Mouse (Mus musculus) retina, embryonic 14.5 days (tissue): ENCODE measurements at regions not wholly inside any gene's neighbourhood (a gene's known extent, or its start where the extent isn't known, plus 50 kb on each side); places are given as distances from the start of the nearest gene placed in this dataset.

ENCODE experiments used
- DNase-seq: peaks from one replicate; pipeline ENCODE4 v3.0.0-alpha.2; 2015; ENCODE audit warnings: low spot score

GRCm38 (mm10) chr13:103683169-103683568 is 91.2 kb downstream of the Srek1 start:
- no peak for DNase-seq

- no peak for DNase-seq
Measured at GRCm38 (mm10) chr13:103680740-103681139, 93.7 kb downstream of the Srek1 start.

GRCm38 (mm10) chr13:103680052-103680451 is 94.4 kb downstream of the Srek1 start:
- DNase-seq: no peak

DNA sequence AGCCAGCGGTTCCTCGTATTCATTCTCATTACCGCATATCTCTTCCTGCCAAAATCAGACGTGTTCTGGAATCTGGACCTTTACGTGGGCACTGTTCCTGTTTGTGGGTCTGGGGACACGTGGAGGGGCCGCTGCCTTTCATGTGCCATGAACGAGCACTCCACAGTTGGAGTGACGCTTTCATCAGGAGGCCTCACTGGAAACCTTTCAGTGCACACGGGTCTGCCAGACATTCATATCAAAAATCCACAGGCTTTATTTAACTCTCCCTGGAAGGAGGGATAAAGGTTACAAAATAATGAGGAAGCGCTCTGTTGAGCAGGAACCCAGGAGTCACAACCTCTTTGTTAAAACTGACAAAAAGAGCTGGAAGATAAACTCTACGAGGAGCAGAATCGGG is 97.6 kb downstream of the Srek1 start:
- DNase-seq: no peak

- DNase-seq: no peak
Measured at GRCm38 (mm10) chr13:103676221-103676620, 98.2 kb downstream of the Srek1 start.

- no peak for DNase-seq
Measured at GRCm38 (mm10) chr13:103670611-103671010, 103.8 kb downstream of the Srek1 start.

GRCm38 (mm10) chr13:103669856-103670255 is 104.6 kb downstream of the Srek1 start:
- DNase-seq: no peak

DNA sequence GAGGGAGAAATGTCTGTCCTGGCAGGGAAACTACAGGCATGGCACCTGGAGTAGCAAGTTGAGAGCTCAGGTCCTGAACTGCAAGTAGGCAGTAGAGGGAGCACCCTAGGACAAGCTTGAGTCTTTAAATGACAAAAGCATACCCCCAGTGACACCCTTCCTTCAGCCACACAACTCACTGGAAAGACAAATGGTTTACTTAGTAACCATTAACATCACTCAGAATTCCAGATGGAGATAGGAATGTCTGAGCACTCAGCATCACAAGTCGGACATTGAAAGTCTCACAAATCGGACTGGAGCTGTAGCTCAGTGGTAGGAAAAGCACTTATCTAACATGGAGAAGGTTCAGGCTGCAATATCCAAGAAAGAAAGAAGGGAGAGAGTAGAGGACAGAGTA is 106.7 kb downstream of the Srek1 start:
- DNase-seq: no peak

GRCm38 (mm10) chr13:103660248-103660996 is 114.0 kb downstream of the Srek1 start:
- no peak for DNase-seq

DNA sequence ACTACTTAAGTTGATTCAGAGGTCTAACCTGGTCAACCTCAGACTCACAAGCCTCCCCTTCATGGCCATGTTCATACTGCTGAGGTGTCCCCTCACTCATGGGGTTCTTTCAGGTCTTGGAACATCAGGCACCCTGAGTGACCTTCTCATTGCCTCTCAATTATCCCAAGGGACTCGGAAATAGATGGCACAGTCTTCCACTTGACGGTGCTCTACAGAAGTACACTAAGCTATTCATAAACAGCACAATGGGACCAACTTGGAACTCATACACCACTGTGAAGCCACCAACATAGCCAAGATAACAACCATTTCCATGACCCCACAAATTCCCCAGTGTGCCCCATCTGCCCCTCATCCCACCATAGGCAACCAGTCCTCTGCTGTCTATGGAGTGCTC is 118.4 kb downstream of the Srek1 start:
- DNase-seq: no peak

DNA sequence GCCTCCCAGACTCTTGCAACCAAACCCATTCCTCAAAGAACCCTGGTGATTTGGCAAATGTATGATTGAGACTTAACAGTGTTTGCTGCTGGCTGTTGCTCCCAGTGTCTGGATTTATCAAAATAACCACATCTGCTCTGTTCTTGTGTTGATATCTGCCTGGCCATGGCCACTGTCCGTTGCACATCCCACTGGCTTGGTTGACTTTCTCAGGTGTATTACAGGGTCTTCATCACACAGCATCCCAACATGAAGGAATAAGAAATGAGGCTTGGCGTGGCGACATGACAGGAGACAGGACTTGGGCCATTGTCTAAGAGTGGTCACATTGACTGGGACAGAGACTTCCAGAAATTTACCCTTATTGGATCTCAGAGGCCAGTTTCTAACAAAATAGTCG is 121.2 kb downstream of the Srek1 start:
- DNase-seq: no peak

DNA sequence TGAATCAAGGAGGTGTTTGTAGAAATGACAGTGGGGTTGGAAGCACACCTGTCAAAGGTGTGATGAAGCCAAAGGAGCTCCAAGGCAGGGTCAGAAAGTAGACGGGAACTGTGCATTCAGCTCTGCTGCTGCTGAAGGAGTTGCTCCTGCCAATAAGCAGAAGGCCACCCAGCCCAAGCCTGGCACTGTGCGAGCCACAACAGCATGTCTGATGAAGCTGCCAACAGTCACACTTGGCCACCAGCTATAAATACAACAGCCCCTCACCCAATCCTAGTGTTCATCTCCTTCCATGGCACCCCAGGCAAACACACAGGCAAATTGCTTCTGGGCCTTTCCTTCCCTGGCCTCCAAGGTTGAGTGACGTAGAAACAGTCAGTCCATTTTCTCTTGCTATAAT is 125.0 kb downstream of the Srek1 start:
- DNase-seq: no peak

- DNase-seq: no peak
Measured at GRCm38 (mm10) chr13:103648016-103648415, 126.4 kb downstream of the Srek1 start.

DNA sequence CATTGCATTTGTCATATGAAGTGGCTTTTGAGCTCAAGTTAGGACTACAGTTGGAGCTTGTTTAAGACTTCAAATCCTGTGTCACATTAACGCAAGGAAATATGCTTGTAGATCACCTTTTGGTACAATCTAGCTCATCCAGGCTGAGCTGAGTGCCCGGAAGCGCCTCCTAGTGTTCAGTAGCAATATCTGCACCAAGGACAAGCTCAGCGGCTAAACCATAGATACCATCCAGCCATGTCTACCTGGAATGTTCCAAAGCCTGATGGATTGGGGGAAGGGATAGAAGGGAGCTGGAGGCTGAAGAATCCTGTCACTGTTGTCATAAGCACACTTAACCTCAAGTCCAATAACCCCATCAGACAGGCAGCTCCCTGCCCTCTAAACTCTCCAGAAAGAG is 128.4 kb downstream of the Srek1 start:
- DNase-seq: peak; percentile 66

DNA sequence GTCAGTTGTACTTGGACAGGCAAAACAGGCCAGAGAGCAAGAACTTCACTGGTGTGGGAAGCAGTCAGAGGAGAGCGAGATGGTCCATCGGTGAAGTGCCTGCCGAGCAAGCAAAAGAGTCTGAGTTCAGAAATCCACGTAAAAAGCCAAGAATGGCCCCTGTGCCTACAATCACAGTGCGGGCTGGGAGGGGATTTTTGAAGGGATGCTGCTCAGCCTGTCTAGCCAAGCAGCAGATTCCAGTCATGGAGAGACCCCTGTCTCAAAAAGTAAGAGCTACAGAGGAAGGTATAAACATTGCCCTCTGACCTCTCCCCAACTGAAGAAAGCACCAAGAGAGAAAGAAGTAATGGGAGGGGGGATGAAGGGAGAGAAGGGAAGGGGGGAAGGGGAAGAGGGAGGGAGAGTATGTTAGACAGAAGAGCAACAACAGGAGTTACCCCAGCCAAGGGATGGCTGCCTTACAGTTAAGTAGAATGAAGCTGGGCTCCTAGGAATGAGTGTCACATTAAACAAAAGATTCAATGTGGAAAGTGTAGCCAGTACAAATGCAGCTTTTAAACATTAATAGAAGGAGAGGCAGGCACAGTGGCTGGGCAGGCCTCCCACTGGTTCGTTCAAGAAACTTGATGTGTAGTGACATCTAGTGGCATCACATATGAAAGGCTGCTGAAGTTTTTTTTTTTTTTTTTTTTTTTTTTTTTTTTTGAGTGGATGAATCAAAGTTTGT is 130.2 kb downstream of the Srek1 start:
- DNase-seq: peak; percentile 83

DNA sequence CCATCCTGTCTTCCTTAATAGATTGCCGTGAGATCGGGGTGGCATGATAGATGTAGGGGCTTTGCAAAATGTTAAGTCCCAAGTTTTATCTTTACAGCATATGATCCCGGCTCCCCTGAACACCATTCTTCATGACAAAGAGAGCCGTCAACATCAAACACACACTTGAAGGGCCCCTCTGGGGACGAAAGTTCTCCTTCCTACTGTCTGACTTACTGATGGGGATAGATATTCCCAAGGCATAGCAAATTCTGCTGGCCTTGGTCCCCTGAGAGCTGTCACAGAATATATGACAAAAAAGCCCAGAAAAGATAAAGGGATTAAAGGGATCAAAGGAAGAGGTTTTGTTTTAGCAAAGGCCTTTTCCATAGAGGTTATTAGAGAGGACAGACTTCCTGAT is 130.9 kb downstream of the Srek1 start:
- DNase-seq: no peak

DNA sequence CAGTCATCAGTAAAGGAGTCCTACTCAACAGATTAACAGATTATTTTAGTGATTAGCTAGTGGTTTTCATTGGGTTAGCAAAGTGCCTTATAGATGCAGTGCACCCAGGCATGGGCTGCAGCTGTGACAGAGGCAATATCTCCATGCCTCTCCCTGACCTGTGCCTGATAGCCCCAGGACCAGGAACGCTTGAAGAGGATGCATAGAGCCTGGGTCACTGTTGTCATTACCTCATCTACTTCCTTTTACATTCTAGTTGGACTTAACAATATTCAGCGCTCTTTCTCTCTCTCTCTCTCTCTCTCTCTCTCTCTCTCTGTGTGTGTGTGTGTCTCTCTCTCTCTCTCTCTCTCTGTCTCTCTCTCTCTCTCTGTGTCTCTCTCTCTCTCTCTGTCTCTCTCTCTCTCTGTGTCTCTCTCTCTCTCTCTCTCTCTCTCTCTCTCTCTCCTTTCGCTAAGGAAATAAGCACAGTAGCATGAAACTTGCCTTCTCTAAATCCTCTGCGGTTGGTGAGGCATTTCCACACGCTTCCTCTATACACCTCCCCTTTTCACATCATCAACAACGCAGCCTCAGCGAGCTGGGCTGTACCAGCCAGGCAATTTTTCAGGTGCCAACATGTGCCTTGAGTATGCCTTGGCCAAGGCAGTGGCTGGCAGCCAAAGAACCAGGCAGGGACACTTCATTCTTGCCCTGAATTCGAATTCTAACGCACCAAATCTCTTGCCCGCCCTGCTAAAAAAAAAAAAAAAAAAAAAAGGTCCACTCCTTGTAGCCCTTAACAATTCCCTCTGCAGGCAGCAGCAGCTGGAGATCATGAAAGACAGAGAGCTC is 131.6 kb downstream of the Srek1 start:
- no peak for DNase-seq

- no peak for DNase-seq
Measured at GRCm38 (mm10) chr13:103638038-103638437, 136.4 kb downstream of the Srek1 start.

DNA sequence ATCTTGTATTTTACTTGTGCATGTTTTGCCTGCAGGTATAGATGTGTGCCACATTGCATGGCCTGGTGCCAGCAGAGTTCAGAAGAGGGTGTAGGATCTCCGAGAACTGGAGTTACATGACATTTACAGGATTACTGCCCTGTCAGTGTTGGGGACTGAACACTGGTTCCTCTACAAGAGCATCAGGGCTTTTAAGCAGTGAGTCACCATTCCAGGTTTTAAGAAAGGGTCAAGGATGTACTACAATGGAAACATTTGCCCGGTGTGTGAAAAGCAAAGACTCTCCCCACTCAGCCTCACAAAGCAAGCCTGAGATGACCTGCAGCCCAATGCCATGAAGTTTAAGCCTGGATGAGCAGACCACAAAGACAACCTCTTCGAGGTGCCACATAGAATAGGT is 137.0 kb downstream of the Srek1 start:
- DNase-seq: no peak

GRCm38 (mm10) chr13:103636595-103636994 is 137.8 kb downstream of the Srek1 start:
- DNase-seq: no peak

GRCm38 (mm10) chr13:103623810-103624209 is 150.6 kb downstream of the Srek1 start:
- no peak for DNase-seq

DNA sequence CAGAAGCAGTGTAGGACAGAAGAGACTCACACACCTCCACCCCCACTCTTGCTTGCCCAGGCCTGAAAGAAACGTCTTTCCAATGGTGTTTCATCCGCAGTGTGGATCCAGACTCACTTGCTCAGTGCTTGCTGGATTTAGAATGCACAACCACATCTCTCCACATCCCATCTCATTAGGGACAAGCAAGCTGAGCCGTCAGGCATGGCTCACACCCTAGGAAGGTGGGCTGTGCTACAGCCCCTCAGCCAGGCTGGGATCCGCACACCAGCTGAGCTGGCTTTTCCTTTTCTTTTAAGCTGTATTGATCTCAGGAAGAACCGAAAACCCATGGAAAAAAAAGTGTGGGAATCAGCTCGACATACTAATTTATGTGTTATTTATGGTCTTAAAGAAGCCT is 151.1 kb downstream of the Srek1 start:
- DNase-seq: no peak

DNA sequence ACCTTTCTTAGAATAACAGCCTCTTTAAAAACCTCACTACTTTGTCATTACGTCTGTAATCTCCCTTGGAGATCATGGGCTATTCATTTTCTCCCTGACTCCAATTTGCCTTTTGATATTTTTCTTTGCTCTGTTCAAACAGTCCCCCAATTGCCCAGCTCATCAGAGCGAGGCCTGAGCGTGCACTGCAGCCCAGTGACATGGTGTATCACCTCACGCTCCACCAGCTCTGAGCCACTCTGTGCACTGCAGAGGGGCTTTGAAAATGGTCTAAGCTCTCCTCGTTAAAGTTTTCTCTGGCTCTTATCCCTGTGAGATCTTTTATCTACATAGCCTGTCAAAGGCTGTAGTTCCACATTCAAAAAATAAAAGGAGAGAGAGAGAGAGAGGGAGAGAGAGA is 152.1 kb downstream of the Srek1 start:
- DNase-seq: peak; percentile 70
